Mouse (Mus musculus) limb, embryonic 11.5 days (tissue): Measurements from ENCODE around the gene Zfp113. TPM values are rescaled to one million over a fixed set of nuclear protein-coding genes. Genes with fewer than 3 reads are reported as not detected.
"Not testable (repeated sequence)": the region's sequence is repeated elsewhere in the genome, so short reads cannot be mapped to it uniquely, and the experiment has no call there.

ENCODE experiments used
- ATAC-seq: fragments of 200-750 bp; cut with Nextera tagmentation; 2 replicates; pipeline ENCODE4 v1.8.0; 2017; ENCODE audit warnings: low read depth; ENCODE audit not compliant: insufficient number of reproducible peaks, low FRiP score, low TSS enrichment
- DNase-seq: peaks from one replicate; pipeline ENCODE4 v3.0.0-alpha.2; 2015; ENCODE audit warnings: low spot score
- H3K27ac ChIP-seq: fragments of 300-500 bp; sonication (generic); replicated peaks from 2 replicates; pipeline ENCODE4 v1.5.1; 2014; ENCODE audit warnings: low read depth, mild to moderate bottlenecking, low read length
- H3K27me3 ChIP-seq: fragments of 300-500 bp; sonication (generic); 2 replicates; pipeline ENCODE4 v1.6.1; 2014; ENCODE audit warnings: mild to moderate bottlenecking, low read length, mixed read lengths; ENCODE audit not compliant: control insufficient read depth, insufficient read depth
- H3K36me3 ChIP-seq: fragments of 300-500 bp; sonication (generic); 2 replicates; pipeline ENCODE4 v1.6.1; 2014; ENCODE audit warnings: mild to moderate bottlenecking, low read length, moderate library complexity, mixed read lengths; ENCODE audit not compliant: control insufficient read depth, insufficient read depth
- H3K4me1 ChIP-seq: fragments of 300-500 bp; sonication (generic); 2 replicates; pipeline ENCODE4 v1.6.1; 2014; ENCODE audit warnings: low read length, mixed read lengths; ENCODE audit not compliant: control insufficient read depth, insufficient read depth
- H3K4me2 ChIP-seq: fragments of 300-500 bp; sonication (generic); 2 replicates; pipeline ENCODE4 v1.6.1; 2014; ENCODE audit warnings: low read depth, mild to moderate bottlenecking, moderate library complexity; ENCODE audit not compliant: severe bottlenecking
- H3K4me3 ChIP-seq: fragments of 300-500 bp; sonication (generic); 2 replicates; pipeline ENCODE4 v1.5.1; 2014; ENCODE audit warnings: low read depth, low read length
- H3K9ac ChIP-seq: fragments of 300-500 bp; sonication (generic); 2 replicates; pipeline ENCODE4 v1.6.1; 2014; ENCODE audit warnings: mild to moderate bottlenecking, low read length
- H3K9me3 ChIP-seq: fragments of 300-500 bp; sonication (generic); 2 replicates; pipeline ENCODE4 v1.6.1; 2016; ENCODE audit warnings: low read length; ENCODE audit not compliant: control insufficient read depth
- WGBS: fragments of 180-500 bp; shearing (Covaris S2); extraction: QIAGEN DNeasy Blood & Tissue Kit; methylation state at CpG from one replicate; pipeline ENCODE4 v1.1.7; 2014; 5-methylcytosine and 5-hydroxymethylcytosine counted together
- polyA plus RNA-seq: library from polyadenylated mRNA; unstranded; fragments of >200 nt; fragmentation: Nextera tagmentation; extraction: Ambion mirVana; gene quantifications from 2 replicates; pipeline ENCODE4 v1.2.1, GENCODE M21; 2014

Gene Zfp113
- polyA plus RNA-seq, 1 experiment from 2014 or later: 21.1 TPM

DNA sequence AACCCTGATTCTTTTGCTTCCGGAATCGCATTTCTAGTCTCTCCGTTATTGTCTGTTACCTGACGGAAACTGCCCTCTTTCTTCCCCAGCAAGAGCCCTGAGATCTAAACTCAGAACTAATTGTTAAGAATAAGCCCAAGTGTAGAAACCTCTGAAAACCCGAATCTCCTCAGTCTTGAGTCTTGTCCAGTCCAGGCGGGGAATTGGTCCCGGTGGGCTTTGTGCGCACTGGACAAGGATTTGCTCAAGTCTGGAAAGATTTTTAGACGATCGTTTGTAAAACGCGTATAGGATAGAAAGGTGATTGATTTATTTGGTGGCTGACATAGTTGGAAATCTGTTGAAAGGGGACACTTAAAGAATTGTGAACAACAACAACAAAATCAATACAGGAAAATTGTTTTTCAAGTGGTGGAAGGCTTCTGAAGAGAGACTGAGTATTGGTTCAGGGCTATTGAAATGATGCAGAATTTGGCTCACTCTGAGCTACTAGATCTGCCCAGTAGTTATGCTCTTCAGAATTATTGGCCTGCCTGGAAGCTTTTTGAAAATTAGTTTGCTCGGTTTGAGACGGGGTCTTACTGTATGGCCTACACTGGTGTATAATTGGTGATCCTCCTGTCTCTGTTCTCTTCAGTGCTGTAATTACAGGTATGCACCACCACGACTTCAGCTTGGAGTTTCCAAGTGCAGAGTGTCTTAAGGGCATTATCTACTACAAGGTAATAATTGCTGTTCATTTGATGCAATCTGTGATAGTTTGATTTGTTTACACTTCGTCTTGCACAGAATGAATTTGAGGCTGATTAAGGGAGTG lies 38.1 kb downstream of the Zfp113 start:
- H3K9me3 ChIP-seq: no peaks in the 10 kb centered on the region
- 8% methylated on average over 16 of the region's 16 CpGs for WGBS
- DNase-seq: peak; percentile 27
- H3K27me3 ChIP-seq: no peaks in the 10 kb centered on the region
- no peak for ATAC-seq
- H3K27ac ChIP-seq: peak overlapping the region; percentile 78
- H3K4me1 ChIP-seq: peaks cover 4% of the 10 kb centered on the region; the same call in 1 of the 2 replicates
- peak overlapping the region; percentile 63 for H3K4me2 ChIP-seq
- no peaks in the 10 kb centered on the region for H3K36me3 ChIP-seq
- peak overlapping the region; percentile 70 for H3K9ac ChIP-seq
- H3K4me3 ChIP-seq: peak overlapping the region; percentile 61

DNA sequence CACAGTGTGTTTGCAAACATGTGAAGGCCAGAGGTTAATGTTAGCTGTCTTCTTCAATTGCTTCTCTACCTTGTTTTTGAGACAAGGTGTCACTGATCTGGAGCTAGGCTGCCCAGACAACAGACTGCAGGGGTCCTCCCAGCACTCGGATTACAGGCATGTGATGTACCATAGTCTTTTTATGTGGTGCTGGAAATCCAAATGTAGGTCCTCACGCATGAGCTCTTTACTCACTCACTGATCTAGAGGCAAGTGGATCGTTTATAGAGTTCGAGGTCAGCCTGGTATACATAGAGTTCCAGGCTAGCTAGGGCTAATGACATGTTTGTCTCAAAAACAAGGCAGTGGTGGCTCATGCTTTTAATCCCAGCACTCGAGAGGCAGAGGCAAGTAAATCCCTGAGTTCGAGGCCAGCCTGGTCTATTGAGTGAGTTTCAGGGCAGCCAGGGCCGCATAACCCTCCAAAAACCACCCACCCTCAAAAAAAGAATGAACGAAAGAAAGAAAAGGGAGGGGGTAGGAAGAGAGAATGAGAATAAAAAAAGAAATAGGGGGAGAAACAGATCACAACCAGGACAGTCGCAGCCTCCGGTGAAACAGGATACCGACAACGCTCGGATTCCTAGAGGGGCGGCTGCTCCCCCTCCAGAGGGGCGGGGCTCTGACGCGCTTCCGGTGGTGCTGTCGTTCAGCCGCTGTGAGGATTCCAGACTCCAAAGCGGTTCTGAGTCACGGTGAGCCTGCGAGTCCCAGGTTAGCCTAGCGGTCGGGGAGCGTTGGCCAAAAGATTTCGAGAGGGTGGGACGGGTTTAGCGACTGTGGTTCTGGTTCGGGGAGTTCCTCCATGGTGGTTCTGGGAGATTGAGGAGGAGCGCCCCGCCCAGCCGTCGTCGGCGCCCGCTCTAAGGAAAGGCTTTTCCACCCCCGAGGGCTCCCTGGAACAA lies 39.0 kb downstream of the Zfp113 start, which contains the start of gene Zscan21:
Zscan21 (plus strand) TSS at position 649 of the 944 bp plus-strand sequence.
- H3K4me3 ChIP-seq: peak within 1 kb of the TSS; percentile 61
- H3K27me3 ChIP-seq: no peaks in the 10 kb centered on the region
- peak; percentile 92 for ATAC-seq
- peak; percentile 93 for DNase-seq
- H3K9me3 ChIP-seq: no peaks in the 10 kb centered on the region
- no peaks in the 10 kb centered on the region for H3K36me3 ChIP-seq
- 7% methylated on average over 38 of the region's 38 CpGs for WGBS
- H3K27ac ChIP-seq: peak within 1 kb of the TSS; percentile 78
- H3K4me2 ChIP-seq: peak within 1 kb of the TSS; percentile 63
- H3K4me1 ChIP-seq: peaks cover 4% of the 10 kb centered on the region; the same call in 1 of the 2 replicates
- H3K9ac ChIP-seq: peak within 1 kb of the TSS; percentile 70

DNA sequence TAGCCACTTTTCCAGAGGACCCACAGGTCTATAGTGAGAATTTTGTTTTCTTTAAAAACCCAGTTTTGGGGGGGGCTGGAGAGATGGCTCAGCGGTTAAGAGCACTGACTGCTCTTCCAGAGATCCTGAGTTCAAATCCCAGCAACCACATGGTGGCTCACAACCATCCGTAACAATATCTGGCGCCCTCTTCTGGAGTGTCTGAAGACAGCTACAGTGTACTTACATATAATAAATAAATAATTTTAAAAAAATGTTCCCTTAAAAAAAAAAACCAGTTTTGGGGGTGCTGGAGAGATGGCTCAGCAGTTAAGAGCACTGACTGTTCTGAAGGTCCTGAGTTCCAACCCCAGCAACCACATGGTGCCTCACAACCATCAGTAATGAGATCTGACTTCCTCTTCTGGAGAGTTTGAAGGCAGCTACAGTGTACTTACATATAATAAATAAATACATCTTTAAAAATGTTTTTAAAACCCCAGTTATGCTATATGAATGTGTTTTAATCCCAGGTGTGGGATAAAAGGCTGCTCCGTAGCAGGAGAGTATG lies 45.6 kb downstream of the Zfp113 start:
- H3K9me3 ChIP-seq, H3K4me2 ChIP-seq, H3K27me3 ChIP-seq, H3K27ac ChIP-seq, H3K9ac ChIP-seq, H3K36me3 ChIP-seq, DNase-seq, ATAC-seq, H3K4me1 ChIP-seq, H3K4me3 ChIP-seq: not testable (repeated sequence)
- 68% methylated on average over 4 of the region's 4 CpGs for WGBS

- Histone ChIP-seq H3K36me3 (0 out of 2 replicates have a peak, but pooled peaks cover 7% of the 10 kb centered on the region), H3K4me3 (no peak overlapping the region), H3K27ac (no peak overlapping the region), H3K4me2 (no peak overlapping the region), H3K4me1 (no peaks in the 10 kb centered on the region), H3K9me3 (no peaks in the 10 kb centered on the region), H3K9ac (no peak overlapping the region), H3K27me3 (no peaks in the 10 kb centered on the region)
- WGBS: 57% methylated on average over 3 of the region's 3 CpGs
- ATAC-seq (no peak), DNase-seq (no peak)
These were observed 48.4 kb downstream of the Zfp113 start for GRCm38 (mm10) chr5:138107130-138107529.

DNA sequence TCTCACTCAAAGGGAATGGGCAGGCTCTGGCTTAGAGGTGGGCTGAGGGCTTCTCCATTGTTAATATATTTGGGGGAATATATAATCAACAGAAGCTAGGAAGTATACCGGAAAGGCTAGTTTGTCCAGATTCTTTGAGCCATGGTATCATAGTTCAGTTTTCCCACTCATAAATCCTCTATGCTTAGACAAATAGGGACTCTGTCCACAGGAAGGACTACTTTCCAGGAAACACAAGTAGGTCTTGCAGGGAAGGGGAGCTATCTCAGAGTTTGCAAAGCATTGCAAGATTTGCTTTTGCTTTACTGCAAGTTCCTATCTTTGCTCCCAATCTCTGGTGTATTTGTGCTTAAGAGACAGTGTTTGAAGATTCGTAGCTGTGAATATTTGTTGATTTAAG lies 50.6 kb downstream of the Zfp113 start:
- Histone ChIP-seq H3K9ac (no peak overlapping the region), H3K27ac (no peak overlapping the region), H3K9me3 (no peaks in the 10 kb centered on the region), H3K4me1 (no peaks in the 10 kb centered on the region), H3K27me3 (no peaks in the 10 kb centered on the region), H3K4me2 (no peak overlapping the region), H3K36me3 (peaks cover 25% of the 10 kb centered on the region), H3K4me3 (no peak overlapping the region)
- DNase-seq (no peak), ATAC-seq (no peak)
- WGBS: 88% methylated on average over 2 of the region's 2 CpGs

GRCm38 (mm10) chr5:138094474-138094873 lies 61.1 kb downstream of the Zfp113 start:
- DNase-seq: no peak
- no peak overlapping the region for H3K27ac ChIP-seq
- no peak overlapping the region for H3K4me3 ChIP-seq
- no peaks in the 10 kb centered on the region for H3K27me3 ChIP-seq
- no peaks in the 10 kb centered on the region for H3K9me3 ChIP-seq
- H3K9ac ChIP-seq: no peak overlapping the region
- H3K4me2 ChIP-seq: no peak overlapping the region
- WGBS: 94% methylated on average over 6 of the region's 6 CpGs
- H3K4me1 ChIP-seq: no peaks in the 10 kb centered on the region
- ATAC-seq: no peak
- peaks cover 28% of the 10 kb centered on the region for H3K36me3 ChIP-seq

DNA sequence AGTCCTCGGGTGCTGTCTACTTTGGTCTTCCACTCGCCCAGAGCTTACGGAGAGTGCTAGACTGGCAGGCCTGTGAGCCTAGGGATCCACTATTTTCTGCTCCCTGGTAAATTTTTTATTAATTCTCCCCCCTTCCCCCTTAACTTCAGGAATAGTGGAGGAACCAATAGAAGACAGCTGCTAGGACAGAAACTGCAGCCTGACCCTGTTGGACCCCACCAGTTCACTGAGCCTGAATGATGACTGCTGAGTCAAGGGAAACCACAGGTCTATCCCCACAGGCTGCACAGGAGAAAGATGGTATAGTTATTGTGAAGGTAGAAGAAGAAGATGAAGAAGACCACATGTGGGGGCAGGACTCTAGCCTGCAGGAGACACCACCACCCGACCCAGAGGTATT lies 62.8 kb downstream of the Zfp113 start:
- H3K4me1 ChIP-seq: no peaks in the 10 kb centered on the region
- H3K4me3 ChIP-seq: no peak overlapping the region
- no peaks in the 10 kb centered on the region for H3K27me3 ChIP-seq
- peaks cover 18% of the 10 kb centered on the region for H3K36me3 ChIP-seq
- no peaks in the 10 kb centered on the region for H3K9me3 ChIP-seq
- no peak overlapping the region for H3K9ac ChIP-seq
- DNase-seq: no peak
- WGBS: 94% methylated on average over 4 of the region's 4 CpGs
- no peak overlapping the region for H3K27ac ChIP-seq
- no peak for ATAC-seq
- no peak overlapping the region for H3K4me2 ChIP-seq

- Histone ChIP-seq H3K9me3 (no peaks in the 10 kb centered on the region), H3K9ac (no peak overlapping the region), H3K27ac (no peak overlapping the region), H3K4me3 (no peak overlapping the region), H3K4me2 (no peak overlapping the region), H3K4me1 (no peaks in the 10 kb centered on the region), H3K27me3 (no peaks in the 10 kb centered on the region), H3K36me3 (peaks cover 9% of the 10 kb centered on the region)
- ATAC-seq (no peak), DNase-seq (no peak)
- WGBS: 95% methylated on average over 5 of the region's 5 CpGs
These were observed 64.8 kb downstream of the Zfp113 start for GRCm38 (mm10) chr5:138090737-138091136.
